Mouse (Mus musculus) bone marrow macrophage, adult 2 months (primary cell): ENCODE data around the gene Vmn2r53. TPM values are rescaled to one million over a fixed set of nuclear protein-coding genes. Genes with fewer than 3 reads are reported as not detected.
"Not testable (repeated sequence)": the region's sequence is repeated elsewhere in the genome, so short reads cannot be mapped to it uniquely, and the experiment has no call there.

Experiments
- H3K27ac ChIP-seq: 2 replicates; pipeline ENCODE4 v1.5.1; 2012; ENCODE audit warnings: low read depth, low read length; ENCODE audit not compliant: insufficient read depth
- H3K4me1 ChIP-seq: 2 replicates; pipeline ENCODE4 v1.6.1; 2012; ENCODE audit warnings: low read length; ENCODE audit not compliant: control insufficient read depth, insufficient read depth
- H3K4me3 ChIP-seq: 2 replicates; pipeline ENCODE4 v1.5.1; 2012; ENCODE audit warnings: mild to moderate bottlenecking, low read length, moderate library complexity; ENCODE audit not compliant: insufficient read depth
- CTCF ChIP-seq: IDR thresholded peaks from 2 replicates; pipeline ENCODE4 v1.5.1; 2012; ENCODE audit warnings: low read depth, mild to moderate bottlenecking, low read length, moderate library complexity
- POLR2A ChIP-seq: IDR thresholded peaks from 2 replicates; pipeline ENCODE4 v1.6.1; 2012; ENCODE audit warnings: mild to moderate bottlenecking, low read depth, low read length, borderline replicate concordance
- polyA plus RNA-seq: library from polyadenylated mRNA; stranded (reverse); fragments of >200 nt; gene quantifications from 2 replicates; pipeline ENCODE4 v1.2.4, GENCODE M21; 2012; ENCODE audit not compliant: missing spikeins, insufficient read depth, insufficient read length

Gene Vmn2r53
- polyA plus RNA-seq = 0.03 and 0.05 TPM in 2 replicates

DNA sequence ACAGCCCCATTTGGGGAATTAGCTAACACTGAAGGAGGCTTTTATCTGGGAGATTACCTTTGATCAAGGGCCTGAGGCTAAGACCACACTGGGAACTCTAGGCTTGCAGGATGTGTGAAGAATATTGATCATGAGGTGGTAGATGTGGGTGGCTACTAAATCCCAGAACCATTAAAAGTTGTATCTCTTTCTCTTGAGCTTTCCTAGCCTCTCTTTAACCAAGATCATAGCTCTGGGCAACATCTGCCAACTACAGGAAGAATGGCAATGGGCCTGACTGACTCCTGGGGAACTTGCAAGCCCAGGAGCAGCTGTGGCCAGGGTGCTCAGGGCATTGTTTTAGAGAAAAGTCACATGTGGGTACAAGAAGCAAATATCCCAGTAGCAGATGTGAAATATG is at the start of gene Vmn2r53:
Gene Vmn2r53 (minus strand): TSS at position 101 of the 400 bp plus-strand sequence.
- Histone ChIP-seq H3K4me3 (no peak within 1 kb of the TSS), H3K4me1 (no peaks in the 10 kb centered on the region), H3K27ac (no peak within 1 kb of the TSS)
- TF ChIP-seq POLR2A (no peak), CTCF (no peak)

GRCm38 (mm10) chr7:12640219-12640618 is 31.6 kb upstream of the Vmn2r53 start, which contains the start of gene Vmn2r54:
Vmn2r54 (minus strand) TSS chr7:12640319.
- H3K4me3 ChIP-seq = not testable (repeated sequence)

More at GRCm38 (mm10) chr7:12640219-12640618, 31.6 kb upstream of the Vmn2r53 start, which contains the start of gene Vmn2r54:
- not testable (repeated sequence) for H3K4me1 ChIP-seq, H3K27ac ChIP-seq

Other genes starting within 250 kb of the Vmn2r53 start
- gene Vmn1r84, start 239.5 kb downstream of the Vmn2r53 start, polyA plus RNA-seq = 0.16 TPM in 1 of 2 replicates, not detected in the other
- gene Zfp551, start 186.0 kb downstream of the Vmn2r53 start, polyA plus RNA-seq = 0.85 and 0.91 TPM in 2 replicates
- gene Zfp606, start 130.5 kb downstream of the Vmn2r53 start, polyA plus RNA-seq = 6.6 and 7.2 TPM in 2 replicates
- not detected in 2 replicates for gene 2900092C05Rik, start 96.3 kb downstream of the Vmn2r53 start, polyA plus RNA-seq
- not detected in 2 replicates for gene Vmn2r54, start 31.5 kb upstream of the Vmn2r53 start, polyA plus RNA-seq
- not detected in 2 replicates for gene Vmn2r55, start 76.2 kb upstream of the Vmn2r53 start, polyA plus RNA-seq
- not detected in 2 replicates for gene Vmn2r56, start 126.2 kb upstream of the Vmn2r53 start, polyA plus RNA-seq
- 0.32 and 0.44 TPM in 2 replicates for gene Zscan18, start 194.8 kb upstream of the Vmn2r53 start, polyA plus RNA-seq
- 9.8 and 10.1 TPM in 2 replicates for gene Zfp329, start 210.1 kb upstream of the Vmn2r53 start, polyA plus RNA-seq
- 19.9 and 20.4 TPM in 2 replicates for gene Zfp110, start 226.0 kb upstream of the Vmn2r53 start, polyA plus RNA-seq